Mouse (Mus musculus): ENCODE results near the gene Igsf6.
A peak's percentile ranks its signal among the peaks of the same experiment; 100 is the strongest.
"Not testable (repeated sequence)": the region's sequence is repeated elsewhere in the genome, so short reads cannot be mapped to it uniquely, and the experiment has no call there.

Igsf6 gene

GRCm38 (mm10) chr7:121047624-121048023 lies 26.7 kb downstream of the Igsf6 start:
- no peak for DNase-seq

- DNase-seq: peak; percentile 29
Observed at GRCm38 (mm10) chr7:121045671-121046453, 28.5 kb downstream of the Igsf6 start.

GRCm38 (mm10) chr7:121044251-121044650 lies 30.1 kb downstream of the Igsf6 start:
- DNase-seq: no peak

GRCm38 (mm10) chr7:121043510-121043909 lies 30.9 kb downstream of the Igsf6 start:
- DNase-seq: no peak

GRCm38 (mm10) chr7:121043004-121043403 lies 31.4 kb downstream of the Igsf6 start:
- DNase-seq: no peak

GRCm38 (mm10) chr7:121041989-121042388 lies 32.4 kb downstream of the Igsf6 start:
- DNase-seq: no peak

GRCm38 (mm10) chr7:121040595-121040994 lies 33.8 kb downstream of the Igsf6 start:
- DNase-seq: no peak

GRCm38 (mm10) chr7:121035161-121035721 lies 39.1 kb downstream of the Igsf6 start:
- DNase-seq: peak; percentile 60

- no peak for DNase-seq
Observed at GRCm38 (mm10) chr7:121034701-121035141, 39.7 kb downstream of the Igsf6 start.

- DNase-seq: peak; percentile 95
Observed at GRCm38 (mm10) chr7:121033856-121034652, 40.3 kb downstream of the Igsf6 start, which contains the start of gene Mettl9. Mettl9 (plus strand) TSS chr7:121034445.

- DNase-seq: not testable (repeated sequence)
Observed at GRCm38 (mm10) chr7:121029947-121030346, 44.4 kb downstream of the Igsf6 start.

- DNase-seq: no peak
Observed at GRCm38 (mm10) chr7:121026300-121026699, 48.1 kb downstream of the Igsf6 start.

- DNase-seq: no peak
Observed at GRCm38 (mm10) chr7:121025221-121026008, 49.0 kb downstream of the Igsf6 start.

- peak; percentile 34 for DNase-seq
Observed at GRCm38 (mm10) chr7:121020277-121020676, 54.1 kb downstream of the Igsf6 start.

GRCm38 (mm10) chr7:121018778-121019177 lies 55.6 kb downstream of the Igsf6 start:
- no peak for DNase-seq

GRCm38 (mm10) chr7:121014486-121014885 lies 59.9 kb downstream of the Igsf6 start:
- DNase-seq: no peak

All from kidney, postnatal 14 days (tissue).